Mouse (Mus musculus) megakaryocyte, embryonic 14.5 days (primary cell): Measurements from ENCODE around the gene Rnf150. TPM values are rescaled to one million over a fixed set of nuclear protein-coding genes. Genes with fewer than 3 reads are reported as not detected.

Source experiments
- H3K27me3 ChIP-seq: replicated peaks from 2 replicates; pipeline ENCODE3; 2012; ENCODE audit warnings: inconsistent platforms
- H3K36me3 ChIP-seq: replicated peaks from 2 replicates; pipeline ENCODE3; 2012; ENCODE audit warnings: low read length, inconsistent platforms, mixed read lengths
- H3K4me1 ChIP-seq: 2 replicates; pipeline ENCODE4 v1.6.1; 2012; ENCODE audit warnings: inconsistent platforms
- H3K4me3 ChIP-seq: replicated peaks from 2 replicates; pipeline ENCODE3; 2012; ENCODE audit warnings: moderate library complexity, mild to moderate bottlenecking, inconsistent platforms
- H3K9me3 ChIP-seq: 2 replicates; pipeline ENCODE4 v1.6.1; 2012; ENCODE audit warnings: inconsistent platforms
- FLI1 ChIP-seq: IDR thresholded peaks from 2 replicates; pipeline ENCODE4 v1.6.1; 2012; ENCODE audit warnings: low read length, inconsistent platforms, mixed read lengths
- GATA1 ChIP-seq: IDR thresholded peaks from 3 replicates; pipeline ENCODE4 v1.6.1; 2012; ENCODE audit warnings: mixed read lengths, low read length, inconsistent platforms, borderline replicate concordance
- polyA plus RNA-seq: library from polyadenylated mRNA; stranded (reverse); fragments of >175 nt; gene quantifications from 2 replicates; pipeline ENCODE4 v1.2.3, GENCODE M21; 2012; ENCODE audit warnings: low replicate concordance; ENCODE audit not compliant: insufficient read depth

The Rnf150 gene
- polyA plus RNA-seq, 1 experiment, result 0.58 TPM

DNA sequence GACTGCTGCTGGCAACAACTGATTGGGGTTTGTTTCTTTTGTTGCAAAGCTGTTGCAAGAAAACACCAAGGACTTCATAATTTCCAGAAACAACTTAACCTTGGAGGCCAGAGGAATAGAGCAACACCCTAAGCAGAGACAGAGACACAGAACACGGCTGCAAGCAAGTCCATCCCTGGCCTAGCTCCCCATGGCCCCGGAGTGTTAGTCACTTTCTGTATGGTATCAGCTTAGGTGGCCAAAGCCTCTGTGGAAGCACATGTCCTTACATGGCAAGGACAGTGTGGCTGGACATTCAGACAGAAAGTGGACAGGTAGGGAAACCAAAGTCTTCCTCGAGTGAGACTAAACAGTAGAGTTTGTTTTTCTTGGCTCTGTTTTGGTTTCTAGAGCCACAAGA, 44.1 kb downstream of the Rnf150 start:
- H3K9me3 ChIP-seq, result no peaks in the 10 kb centered on the region
- peaks cover 56% of the 10 kb centered on the region for H3K4me1 ChIP-seq
- H3K36me3 ChIP-seq, result peaks cover 11% of the 10 kb centered on the region
- TF ChIP-seq GATA1 (no peak), FLI1 (no peak)
- no peaks in the 10 kb centered on the region for H3K27me3 ChIP-seq
- H3K4me3 ChIP-seq, result no peak overlapping the region

DNA sequence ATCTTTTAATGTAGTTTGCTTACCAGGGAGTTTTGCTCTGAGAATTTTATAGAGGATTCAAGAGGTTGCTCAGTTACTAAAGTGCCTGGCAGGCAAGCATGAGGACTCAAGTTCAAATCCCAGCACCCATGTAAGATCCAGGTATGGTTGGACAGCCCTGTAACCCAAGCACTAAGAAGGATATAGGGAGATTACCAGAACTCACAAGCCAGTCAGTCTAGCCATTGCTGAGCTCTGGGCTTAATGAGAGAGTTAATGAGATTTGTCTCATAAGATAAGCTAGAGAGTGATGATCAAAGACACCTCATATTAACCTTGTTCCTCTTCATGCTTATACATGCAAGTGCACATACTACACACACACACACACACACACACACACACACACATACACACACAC, 48.3 kb downstream of the Rnf150 start:
- TF ChIP-seq FLI1, result no peak
- TF ChIP-seq GATA1, result no peak
- H3K27me3 ChIP-seq, result no peaks in the 10 kb centered on the region
- peaks cover 15% of the 10 kb centered on the region for H3K36me3 ChIP-seq
- no peaks in the 10 kb centered on the region for H3K9me3 ChIP-seq
- H3K4me1 ChIP-seq, result peaks cover 70% of the 10 kb centered on the region
- H3K4me3 ChIP-seq, result no peak overlapping the region

DNA sequence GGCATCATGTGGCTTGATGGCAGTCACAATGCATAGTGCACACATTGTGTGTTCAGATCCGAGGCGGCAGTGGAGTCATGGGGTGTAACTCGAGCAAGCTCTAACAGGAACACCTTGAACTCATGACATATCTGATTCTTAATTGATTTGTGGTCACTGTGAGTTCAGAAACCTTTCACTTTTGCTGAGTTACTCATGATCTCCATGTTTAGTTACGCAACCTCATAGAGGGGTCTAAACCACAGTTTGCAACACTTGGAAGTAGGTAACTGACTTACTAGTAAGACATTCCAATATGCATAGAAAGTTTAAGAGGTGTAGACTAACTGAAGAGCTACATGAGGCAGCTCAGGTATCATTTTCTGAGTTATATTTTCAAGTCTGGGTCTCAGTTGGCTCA, 49.1 kb downstream of the Rnf150 start:
- peaks cover 13% of the 10 kb centered on the region for H3K36me3 ChIP-seq
- TF ChIP-seq FLI1 (no peak), GATA1 (no peak)
- H3K27me3 ChIP-seq, result no peaks in the 10 kb centered on the region
- H3K4me1 ChIP-seq, result peaks cover 71% of the 10 kb centered on the region
- no peaks in the 10 kb centered on the region for H3K9me3 ChIP-seq
- no peak overlapping the region for H3K4me3 ChIP-seq

DNA sequence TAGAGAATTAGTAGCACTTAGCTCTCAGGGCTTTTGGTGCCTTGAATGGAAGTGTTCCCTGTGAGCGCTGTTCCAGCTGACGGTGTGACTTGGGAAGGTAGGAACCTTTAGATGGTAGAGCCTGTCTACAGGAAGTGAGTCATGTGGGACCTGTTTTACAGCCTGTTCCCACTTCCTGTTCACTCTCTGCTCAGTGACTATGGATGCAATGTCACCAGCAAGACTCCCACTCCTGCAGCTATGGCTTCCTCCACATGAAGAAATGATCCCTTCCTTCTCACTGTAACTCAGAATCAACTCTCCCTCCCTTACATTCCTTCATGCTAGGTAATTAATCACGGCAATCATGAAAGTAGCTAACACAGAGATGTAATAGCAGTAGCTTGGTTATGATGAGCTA, 51.4 kb downstream of the Rnf150 start:
- TF ChIP-seq FLI1 (no peak), GATA1 (no peak)
- Histone ChIP-seq H3K4me3 (peak overlapping the region; percentile 31), H3K36me3 (peaks cover 12% of the 10 kb centered on the region), H3K27me3 (no peaks in the 10 kb centered on the region), H3K4me1 (peaks cover 70% of the 10 kb centered on the region), H3K9me3 (no peaks in the 10 kb centered on the region)

DNA sequence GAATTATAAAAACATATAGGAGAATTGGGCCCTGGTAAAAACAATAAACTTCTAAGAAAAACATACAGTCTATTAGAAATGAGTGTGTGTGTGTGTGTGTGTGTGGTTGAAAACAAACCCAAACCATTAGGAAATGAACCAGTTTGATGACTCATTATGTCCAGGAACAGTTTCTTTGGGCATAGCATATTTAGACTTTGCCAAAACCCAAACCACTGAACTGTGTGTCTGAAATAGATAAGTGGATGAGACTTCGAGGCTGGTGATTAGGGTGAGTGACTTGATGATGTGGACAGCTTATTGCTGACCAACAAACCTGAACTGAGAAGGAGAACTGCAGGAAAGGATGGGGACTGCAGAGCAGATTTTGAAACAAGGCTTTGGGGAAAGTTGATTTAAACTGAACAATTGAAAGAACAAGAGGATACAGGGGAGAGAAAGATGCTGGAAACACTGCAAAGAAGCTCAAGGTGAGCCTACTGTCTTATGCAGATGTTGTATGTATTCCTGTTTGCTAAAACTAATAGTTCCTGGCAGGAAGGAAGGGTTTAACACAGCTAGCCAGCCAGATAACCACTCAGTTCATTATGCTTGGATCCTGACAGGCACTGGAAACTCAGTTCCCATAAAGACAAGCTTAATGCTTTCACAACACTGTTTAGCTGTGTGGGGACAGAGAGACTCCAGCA, 53.8 kb downstream of the Rnf150 start:
- peaks cover 71% of the 10 kb centered on the region for H3K4me1 ChIP-seq
- H3K36me3 ChIP-seq, result peaks cover 13% of the 10 kb centered on the region
- H3K9me3 ChIP-seq, result no peaks in the 10 kb centered on the region
- H3K27me3 ChIP-seq, result no peaks in the 10 kb centered on the region
- peak; percentile 39; the same call in 1 of the 3 replicates for TF ChIP-seq GATA1
- no peak for TF ChIP-seq FLI1
- peak overlapping the region; percentile 86 for H3K4me3 ChIP-seq

DNA sequence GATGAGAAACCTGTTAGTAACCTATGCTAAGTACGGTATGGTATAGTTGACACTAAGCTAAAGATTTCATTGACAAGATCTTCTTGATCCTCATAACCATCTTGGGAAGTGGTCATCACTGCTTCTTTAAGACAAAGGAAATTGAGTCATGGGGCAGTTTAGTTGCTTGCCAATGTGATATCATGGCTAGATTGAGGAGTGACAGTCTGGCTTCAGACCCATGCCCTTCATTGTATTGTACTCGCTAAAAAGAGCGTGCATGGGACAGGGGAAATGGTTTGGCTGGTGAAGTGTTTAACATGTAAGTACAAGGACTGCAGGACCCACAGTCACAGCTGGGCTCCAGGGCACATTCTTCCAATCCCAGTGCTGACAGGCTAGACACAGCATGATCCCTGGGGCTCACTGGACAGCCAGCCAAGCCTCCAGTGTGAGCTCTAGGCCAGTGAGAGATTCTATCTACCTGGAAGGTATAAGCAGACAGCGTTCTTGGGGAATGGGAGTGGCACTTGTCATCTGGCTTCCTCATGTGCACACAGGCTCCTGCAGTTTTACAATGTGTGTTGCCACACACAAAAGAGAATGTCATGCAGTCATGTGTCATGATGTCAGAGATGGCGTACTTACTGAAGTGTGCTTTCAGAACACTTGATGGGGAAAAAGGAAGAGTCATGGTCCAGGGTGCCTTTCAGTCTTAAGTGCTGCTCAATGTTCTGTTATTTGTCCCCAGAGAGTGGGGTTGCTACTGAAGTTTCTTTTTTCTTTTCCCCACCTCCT, 54.6 kb downstream of the Rnf150 start:
- Histone ChIP-seq H3K36me3 (peaks cover 18% of the 10 kb centered on the region), H3K27me3 (no peaks in the 10 kb centered on the region), H3K9me3 (no peaks in the 10 kb centered on the region), H3K4me3 (peak overlapping the region; percentile 86), H3K4me1 (peaks cover 64% of the 10 kb centered on the region)
- no peak for TF ChIP-seq GATA1

DNA sequence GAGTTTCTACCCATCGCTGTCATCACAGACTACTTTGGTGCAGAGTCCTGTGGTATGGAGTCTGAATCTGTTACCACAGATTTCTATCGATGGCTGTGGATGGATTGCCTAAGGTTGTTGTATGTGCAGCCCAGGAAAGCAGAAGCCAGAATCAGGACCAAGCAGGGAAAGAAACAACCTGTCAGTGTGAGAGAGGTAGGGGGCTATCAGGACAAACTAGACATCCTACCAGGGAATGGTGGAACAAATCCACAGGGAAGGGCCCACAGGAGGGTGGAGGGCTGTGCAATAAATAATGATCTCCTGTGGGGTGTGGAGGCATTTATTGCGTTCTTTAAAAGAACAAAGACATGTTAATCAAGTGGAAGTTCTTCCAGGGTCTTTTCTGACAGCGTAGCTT, 56.5 kb downstream of the Rnf150 start:
- TF ChIP-seq GATA1 (no peak), FLI1 (no peak)
- H3K9me3 ChIP-seq, result no peaks in the 10 kb centered on the region
- peak overlapping the region; percentile 30 for H3K4me3 ChIP-seq
- no peaks in the 10 kb centered on the region for H3K27me3 ChIP-seq
- H3K36me3 ChIP-seq, result peaks cover 14% of the 10 kb centered on the region
- H3K4me1 ChIP-seq, result peaks cover 52% of the 10 kb centered on the region

DNA sequence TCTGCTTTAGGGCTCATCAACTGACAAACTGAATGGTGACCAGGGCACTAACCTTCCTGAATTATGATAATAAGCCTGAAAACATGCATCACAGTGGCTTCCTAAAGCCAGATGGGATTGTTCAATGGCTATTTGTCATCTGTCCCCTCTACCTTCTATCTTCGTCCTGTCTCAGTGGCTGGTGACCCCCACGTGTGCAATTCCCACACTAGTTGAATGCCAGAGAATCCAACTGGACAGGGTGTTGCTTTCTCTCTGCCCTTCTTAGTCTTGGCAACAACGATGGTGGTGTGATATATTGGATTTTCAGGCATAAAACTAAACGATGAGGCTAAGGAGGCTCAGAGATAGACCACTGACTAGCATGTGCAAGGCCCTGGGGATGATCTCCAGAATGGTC, 57.0 kb downstream of the Rnf150 start:
- Histone ChIP-seq H3K4me1 (peaks cover 52% of the 10 kb centered on the region), H3K27me3 (no peaks in the 10 kb centered on the region), H3K9me3 (no peaks in the 10 kb centered on the region), H3K36me3 (peaks cover 15% of the 10 kb centered on the region), H3K4me3 (no peak overlapping the region)
- TF ChIP-seq FLI1 (no peak), GATA1 (no peak)

DNA sequence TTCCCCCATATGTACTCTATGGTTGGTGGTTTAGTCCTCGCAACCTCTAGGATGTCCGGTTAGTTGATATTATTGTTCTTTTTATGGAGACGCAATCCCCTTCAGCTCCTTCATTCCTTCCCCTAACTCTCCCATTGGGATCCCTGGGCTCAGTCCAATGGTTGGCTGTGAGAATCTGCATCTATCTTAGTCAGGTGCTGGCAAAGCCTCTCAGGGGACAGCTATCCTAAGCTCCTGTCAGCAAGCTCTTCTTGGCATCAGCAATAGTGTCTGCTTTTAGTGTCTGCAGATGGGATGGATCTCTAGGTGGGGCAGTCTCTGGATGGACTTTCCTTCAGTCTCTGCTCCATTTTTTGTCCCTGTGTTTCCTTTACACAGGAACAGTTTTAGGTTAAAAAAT, 62.1 kb downstream of the Rnf150 start:
- H3K4me1 ChIP-seq, result peaks cover 55% of the 10 kb centered on the region
- no peak overlapping the region for H3K4me3 ChIP-seq
- H3K36me3 ChIP-seq, result peaks cover 30% of the 10 kb centered on the region
- no peaks in the 10 kb centered on the region for H3K9me3 ChIP-seq
- no peaks in the 10 kb centered on the region for H3K27me3 ChIP-seq
- TF ChIP-seq FLI1 (no peak), GATA1 (no peak)

DNA sequence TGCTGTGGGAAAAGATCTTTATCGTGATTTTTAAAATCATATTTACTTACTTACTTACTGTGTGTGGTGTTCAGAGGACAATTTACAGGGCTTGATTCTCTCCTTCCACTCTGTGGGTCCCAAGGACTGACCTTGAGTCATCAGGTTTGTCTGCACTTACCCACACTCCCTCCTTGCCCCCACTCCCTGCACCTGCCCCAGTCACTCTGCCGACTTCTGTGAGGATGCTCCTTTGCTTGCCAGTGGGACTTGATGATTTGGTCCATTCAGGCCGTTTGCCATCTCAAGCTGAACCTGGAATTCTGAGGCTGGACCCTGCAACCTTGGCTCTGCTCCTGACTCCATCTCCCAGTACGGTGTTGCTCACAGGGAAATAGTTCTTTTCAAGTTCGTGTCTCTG, 63.4 kb downstream of the Rnf150 start:
- Histone ChIP-seq H3K36me3 (peaks cover 34% of the 10 kb centered on the region), H3K4me1 (peaks cover 65% of the 10 kb centered on the region), H3K4me3 (no peak overlapping the region), H3K9me3 (no peaks in the 10 kb centered on the region), H3K27me3 (no peaks in the 10 kb centered on the region)
- no peak for TF ChIP-seq GATA1
- no peak for TF ChIP-seq FLI1
